Mouse (Mus musculus): ENCODE data around the gene Fga. TPM values are rescaled to one million over a fixed set of nuclear protein-coding genes. Genes with fewer than 3 reads are reported as not detected.

Gene Fga
- polyA plus RNA-seq (2017; shearing (Covaris generic)): not detected

DNA sequence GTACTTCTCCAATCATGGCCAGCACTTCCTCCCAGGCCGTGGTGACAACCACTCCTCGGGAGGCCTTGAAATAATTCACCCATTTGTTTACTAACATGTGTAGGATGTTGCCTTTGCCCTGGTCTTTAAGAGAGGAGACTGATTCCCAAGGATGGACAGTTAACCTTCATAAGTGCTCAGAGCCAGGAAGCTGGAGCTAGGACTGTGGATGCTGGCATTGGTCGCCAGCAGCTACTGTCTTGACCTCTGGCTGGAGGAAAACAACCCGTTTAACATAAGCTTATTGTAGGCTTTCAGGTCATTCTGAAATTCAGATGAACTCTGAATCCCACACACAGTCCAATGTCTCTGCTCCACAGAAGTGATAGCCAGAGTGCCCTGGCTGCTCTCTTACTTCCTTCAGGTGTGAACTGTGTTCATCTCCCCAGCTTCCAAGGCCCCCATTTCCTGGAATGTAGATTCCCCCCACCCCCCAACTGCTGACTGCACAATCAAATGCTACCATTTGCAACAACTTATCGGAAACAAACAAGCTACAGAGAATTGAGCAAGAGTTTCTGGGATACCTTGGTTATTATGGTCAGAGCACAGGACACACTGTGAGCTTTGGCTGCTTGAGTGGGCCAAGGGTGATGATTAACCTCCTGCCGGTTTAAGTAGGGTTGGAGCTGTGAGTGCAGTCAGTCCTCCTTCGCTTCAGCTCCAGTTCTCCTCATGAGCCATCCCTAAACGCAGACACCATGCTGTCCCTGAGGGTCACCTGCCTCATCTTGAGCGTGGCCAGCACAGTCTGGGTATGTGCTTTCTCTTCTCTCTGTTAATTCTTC is at the start of gene Fga:
TSS of gene Fga (plus strand) at position 602 of the 827 bp plus-strand sequence.

DNA sequence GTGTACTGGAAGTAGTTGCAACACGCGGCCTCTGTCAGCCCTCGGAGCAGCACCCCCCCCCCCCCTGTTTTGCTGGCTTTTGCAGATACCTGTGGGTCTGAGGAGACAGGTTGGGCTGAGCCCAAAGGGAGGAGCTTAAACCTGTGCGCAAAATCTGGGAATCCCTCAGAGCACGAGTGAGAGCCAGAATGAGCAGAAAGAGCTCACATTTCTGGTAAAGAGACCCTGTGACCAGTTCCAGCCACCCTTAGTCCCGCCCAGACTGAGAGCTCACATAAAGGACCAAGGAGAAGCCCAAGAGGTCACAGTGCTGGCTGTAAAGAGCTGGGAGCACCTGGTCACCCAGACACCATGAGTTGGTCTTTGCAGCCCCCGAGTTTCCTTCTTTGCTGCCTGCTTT is 18.3 kb upstream of the Fga start, which contains the start of gene Fgg:
TSS of gene Fgg (plus strand) at position 168 of the 400 bp plus-strand sequence.

DNA sequence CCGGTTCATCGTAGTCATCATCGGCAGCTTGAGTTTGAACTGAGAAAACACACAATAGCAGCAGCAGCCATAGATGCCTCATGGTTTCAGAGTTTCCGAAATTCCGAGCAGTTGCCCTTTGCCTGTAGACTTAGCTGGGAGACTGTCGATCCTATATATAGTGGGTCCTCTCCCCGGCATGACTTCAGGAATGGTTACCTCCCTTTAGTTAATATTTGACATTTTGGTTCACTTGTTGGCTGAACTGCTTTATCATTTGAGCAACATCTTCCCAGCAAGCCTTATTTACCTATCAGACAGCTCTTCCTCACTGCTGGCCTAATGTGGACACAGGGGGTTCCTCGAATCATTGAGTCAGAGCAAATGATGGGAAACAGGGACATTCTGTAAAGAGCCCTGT is 23.8 kb downstream of the Fga start, which contains the start of gene Fgb:
TSS of gene Fgb (minus strand) at position 184 of the 400 bp plus-strand sequence.

DNA sequence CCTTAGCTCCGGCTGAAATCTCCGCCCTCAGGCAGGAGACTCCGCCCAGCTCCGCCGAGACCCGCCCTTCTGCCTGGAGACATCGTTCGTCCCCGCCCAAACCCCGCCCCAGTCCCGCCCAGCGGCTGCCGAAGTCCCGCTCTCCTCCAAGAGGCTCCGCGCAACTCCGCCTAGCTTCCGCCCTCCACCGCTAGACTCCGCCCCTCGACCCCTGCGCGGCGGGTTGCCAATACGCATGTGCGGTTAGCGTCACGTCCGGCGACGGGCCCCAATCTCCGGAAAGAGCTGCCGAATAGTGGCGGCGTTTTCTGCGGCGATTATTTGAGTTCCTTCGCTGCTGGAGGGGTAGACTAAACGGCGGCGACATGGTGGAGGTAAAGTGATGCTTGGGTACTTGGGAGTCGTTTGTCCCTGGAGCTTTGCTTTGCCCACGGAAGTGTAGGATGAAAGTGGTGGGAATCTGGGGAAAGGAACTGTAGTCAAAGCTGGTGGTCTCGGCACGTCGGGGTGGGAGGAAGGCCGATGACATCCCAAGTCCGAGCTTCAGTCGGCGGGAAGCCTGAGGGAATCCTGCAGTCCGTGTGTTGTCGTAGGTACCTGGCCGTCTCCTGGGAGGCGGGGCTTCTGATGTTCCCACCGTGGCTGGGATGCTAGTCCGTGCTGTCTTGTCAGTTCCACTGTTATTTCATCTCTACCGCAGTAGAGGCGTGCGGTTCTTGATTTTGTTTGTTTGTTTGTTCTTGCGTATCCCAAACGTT is 29.6 kb downstream of the Fga start, which contains the start of gene Plrg1:
TSS of gene Plrg1 (plus strand) at position 242 of the 758 bp plus-strand sequence.

Other genes starting within 250 kb of the Fga start
- gene Rbm46, start 149.6 kb upstream of the Fga start, polyA plus RNA-seq (2017; shearing (Covaris generic)): not detected
- gene Lrat, start 122.1 kb upstream of the Fga start, polyA plus RNA-seq (2017; shearing (Covaris generic)): not detected
- gene Fgg, start 18.4 kb upstream of the Fga start, polyA plus RNA-seq (2017; shearing (Covaris generic)): not detected
- gene Fgb, start 23.8 kb downstream of the Fga start, polyA plus RNA-seq (2017; shearing (Covaris generic)): not detected
- 76.0 TPM for gene Plrg1, start 29.4 kb downstream of the Fga start, polyA plus RNA-seq (2017; shearing (Covaris generic))
- gene Dchs2, start 101.9 kb downstream of the Fga start, polyA plus RNA-seq (2017; shearing (Covaris generic)): 0.09 TPM